Mouse (Mus musculus) MN1 (cell line): Measurements from ENCODE around the gene Arl15.

Experiments
- DNase-seq: peaks from one replicate; pipeline ENCODE4 v3.0.0-alpha.2; 2016; ENCODE audit warnings: low spot score

Gene Arl15

DNA sequence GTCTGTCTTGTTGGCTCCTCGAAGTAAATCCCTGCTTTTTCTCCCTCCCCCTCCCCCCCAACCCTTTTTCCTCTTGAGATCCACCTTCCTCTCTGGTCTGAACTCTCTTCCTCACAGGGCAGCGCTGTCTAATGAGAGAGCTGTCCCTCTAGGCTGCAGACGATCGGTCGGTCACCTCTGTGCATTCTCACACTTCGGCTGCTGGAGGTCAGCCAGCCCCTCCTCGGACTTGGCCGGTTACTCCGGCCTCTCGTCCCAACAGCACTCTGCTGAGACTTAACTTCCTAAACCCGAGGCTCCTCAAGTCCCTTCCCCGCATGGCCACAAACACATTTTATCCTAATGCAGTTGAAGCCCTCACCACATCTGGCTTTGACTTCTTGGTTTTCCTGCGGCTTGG lies 77.5 kb downstream of the Arl15 start:
- DNase-seq: no peak

DNA sequence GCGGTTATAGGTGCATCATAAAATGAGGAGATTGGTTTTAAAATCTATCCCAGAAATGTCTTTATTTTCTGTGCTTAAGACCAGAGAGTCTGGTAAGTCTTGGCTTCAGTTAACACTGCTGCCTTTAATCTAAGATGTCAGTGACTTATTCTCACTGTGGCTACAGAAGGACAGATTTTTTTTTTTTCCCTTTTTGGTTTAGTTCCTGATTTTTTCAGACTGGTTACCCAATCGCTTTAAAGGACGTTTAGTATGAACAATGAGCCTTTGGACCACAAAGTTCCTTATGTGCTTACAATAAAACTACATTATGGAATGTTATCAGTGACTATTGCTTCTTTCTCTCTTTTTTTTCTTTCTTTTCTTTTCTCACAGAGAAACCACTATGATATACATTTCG lies 81.4 kb downstream of the Arl15 start:
- DNase-seq: no peak

DNA sequence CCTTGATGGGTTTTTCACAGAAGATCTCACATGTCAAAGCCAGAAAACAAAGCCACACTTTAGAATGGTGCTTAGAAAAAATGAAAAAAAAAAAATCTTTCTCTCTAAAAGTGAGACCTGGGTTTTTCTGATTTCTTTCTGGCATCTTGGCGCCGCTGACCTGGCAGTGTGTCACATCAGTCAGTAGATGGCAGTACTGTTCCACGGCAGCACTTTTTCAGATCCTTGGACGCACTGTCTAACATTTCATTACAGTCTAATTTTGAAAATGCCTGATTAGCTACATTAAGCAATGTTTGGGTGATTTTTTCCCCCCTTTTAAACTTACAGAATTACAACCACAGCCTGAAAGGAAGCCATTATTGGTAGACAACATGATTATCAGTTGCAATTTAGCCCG lies 83.1 kb downstream of the Arl15 start:
- DNase-seq: peak; percentile 77

DNA sequence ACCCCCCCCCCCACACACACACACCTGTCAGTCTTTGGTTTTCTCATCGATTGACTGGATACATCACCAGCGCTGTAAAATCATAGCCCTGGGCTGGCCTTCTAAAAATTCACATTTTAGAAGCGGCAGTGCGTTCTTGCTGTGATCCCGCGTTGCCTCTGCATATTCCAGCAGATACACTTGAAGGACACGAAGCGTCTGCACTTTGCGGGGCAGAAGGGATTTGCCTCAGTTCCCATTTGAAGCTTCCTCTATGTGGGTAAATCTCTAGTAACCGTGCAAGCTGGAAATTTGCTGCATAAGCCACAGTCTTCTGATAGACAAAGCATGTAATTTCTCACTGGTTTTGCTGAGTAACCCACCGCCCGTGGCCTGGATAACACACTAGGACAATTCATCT lies 84.3 kb downstream of the Arl15 start:
- no peak for DNase-seq

DNA sequence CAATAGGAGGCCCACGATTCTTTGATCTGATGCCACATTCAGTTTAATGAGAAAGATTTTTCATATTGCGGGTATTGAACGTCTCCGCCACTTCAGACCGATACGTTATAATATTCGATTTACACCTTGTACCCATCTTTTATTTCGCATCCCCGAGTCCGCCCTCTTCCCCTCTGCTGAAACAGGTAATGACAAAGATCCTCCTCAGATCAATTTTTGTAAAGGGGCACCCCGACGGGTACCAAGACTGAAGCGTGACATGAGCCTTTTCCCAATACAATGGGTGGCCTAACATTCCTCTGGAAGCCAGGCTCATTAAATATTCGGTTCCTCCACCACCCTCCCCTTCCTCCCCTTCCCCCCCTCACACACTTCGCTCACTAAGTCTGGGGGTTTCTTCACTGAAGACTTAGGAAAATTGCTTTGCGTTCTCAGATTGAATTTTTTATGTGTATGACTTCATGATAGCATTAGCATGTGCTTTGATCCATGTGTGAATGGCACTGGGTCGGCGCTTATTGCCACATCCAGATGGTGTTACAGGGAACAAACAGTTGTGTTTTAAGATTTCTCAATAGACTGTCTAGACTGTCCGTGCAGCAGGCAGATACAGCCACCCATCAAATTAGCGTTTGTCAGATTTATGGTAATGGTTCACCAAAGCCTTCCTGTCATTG lies 85.5 kb downstream of the Arl15 start:
- no peak for DNase-seq

DNA sequence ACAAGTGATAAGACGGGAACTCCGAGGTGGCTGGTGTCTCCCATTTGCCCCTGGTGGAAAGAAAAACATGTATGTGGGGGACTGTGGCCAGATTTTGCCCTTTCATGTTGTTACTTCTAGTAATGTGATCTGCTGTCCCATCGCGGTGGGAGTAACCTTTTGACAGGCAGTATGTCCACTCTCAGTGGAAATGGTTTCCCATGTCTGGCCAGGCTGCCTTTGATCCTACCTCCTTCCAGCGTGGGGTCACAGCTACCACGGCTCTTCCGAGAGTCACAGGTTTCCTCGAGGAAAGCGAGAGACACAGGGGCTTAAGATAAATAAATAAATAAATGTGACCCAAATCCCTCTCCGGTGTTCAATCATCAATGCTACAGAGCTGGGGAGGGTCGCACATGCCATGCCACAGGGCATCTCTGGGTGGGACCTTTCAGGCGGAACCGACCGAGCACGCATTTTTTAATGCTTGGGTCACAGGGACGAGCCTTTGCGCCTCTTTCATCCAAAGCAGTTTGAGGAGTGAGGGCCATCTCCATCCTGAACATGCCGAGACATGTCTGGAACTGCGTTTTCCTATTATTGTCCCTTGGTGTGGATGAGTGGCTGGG lies 86.4 kb downstream of the Arl15 start:
- DNase-seq: no peak

DNA sequence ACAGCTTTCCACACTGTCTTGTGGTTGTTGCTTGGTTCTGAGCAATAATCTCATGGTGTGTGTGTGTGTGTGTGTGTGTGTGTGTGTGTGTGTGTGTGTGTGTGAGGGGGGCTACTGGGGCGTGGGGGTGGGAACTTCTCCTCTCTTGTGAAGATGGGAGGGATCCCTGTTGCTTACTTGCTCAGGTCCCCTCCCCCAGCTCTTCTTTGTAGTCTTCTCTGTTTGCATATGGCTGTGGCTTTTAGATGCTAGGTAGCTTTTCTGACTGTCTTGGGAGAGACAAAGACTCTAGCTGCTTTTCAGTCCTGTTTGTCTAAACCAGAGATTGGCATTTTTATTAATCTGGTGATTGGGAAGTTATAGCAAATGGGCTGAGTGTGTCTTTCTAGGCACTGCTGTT lies 88.7 kb downstream of the Arl15 start:
- no peak for DNase-seq

DNA sequence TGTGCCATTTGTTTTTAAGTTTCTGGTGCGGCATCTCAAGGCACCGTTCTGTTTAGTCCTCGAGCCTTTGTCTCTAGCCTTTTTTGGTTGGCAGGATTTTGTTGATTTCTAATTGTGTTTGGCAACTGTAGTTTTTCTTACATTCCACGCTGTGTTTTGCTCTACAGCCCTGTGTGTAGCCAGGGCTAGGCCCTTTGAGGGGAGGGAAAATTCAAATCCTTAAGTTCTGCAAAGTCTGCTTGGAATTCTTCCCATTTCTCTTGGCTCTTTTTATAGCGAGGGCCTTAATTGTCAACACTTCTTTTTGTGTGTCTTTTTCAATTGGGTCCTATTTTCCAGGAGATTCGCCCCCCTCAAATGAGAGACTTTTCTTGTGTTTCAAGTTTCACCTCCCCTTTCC lies 92.8 kb downstream of the Arl15 start:
- DNase-seq: no peak

DNA sequence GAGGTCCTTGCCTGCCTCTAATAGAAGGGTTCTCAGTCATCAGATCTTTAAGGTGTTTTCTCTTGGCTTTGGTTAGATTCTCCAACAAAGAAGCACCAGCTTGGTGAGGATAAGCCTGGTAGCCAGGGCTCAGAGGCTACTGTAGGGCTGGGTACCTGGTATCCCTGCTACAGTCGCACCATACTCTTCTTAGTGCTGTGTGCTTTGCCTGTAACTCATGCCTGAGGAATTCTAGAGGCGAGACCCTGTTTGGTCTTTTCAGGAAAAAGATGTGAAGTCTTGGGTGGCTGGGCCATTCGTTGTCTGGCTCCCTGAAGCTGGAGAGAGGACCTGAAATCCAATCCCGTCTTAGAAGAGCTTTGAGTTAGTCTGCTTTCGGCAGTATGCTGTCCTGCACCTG lies 93.8 kb downstream of the Arl15 start:
- DNase-seq: no peak

DNA sequence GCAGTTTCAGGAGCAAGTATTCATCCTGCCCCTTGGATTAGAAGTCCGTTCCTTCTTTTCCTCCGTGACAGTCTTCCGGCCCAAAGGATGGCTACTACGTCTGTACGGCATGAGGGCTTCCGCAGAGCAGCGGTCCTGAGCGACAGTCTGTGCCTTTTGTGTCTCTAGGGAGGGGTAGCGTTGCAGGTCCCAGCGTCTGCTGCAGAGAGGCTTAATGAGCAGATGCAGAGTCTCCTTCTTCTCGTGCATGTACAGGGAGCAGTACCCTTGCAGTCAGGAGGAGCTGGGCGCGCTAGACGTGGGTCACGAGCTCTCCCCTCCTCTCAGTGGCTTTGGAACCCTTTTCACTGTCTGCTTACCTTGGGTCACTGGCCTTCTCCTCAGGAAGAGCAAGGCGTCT lies 94.4 kb downstream of the Arl15 start:
- no peak for DNase-seq

DNA sequence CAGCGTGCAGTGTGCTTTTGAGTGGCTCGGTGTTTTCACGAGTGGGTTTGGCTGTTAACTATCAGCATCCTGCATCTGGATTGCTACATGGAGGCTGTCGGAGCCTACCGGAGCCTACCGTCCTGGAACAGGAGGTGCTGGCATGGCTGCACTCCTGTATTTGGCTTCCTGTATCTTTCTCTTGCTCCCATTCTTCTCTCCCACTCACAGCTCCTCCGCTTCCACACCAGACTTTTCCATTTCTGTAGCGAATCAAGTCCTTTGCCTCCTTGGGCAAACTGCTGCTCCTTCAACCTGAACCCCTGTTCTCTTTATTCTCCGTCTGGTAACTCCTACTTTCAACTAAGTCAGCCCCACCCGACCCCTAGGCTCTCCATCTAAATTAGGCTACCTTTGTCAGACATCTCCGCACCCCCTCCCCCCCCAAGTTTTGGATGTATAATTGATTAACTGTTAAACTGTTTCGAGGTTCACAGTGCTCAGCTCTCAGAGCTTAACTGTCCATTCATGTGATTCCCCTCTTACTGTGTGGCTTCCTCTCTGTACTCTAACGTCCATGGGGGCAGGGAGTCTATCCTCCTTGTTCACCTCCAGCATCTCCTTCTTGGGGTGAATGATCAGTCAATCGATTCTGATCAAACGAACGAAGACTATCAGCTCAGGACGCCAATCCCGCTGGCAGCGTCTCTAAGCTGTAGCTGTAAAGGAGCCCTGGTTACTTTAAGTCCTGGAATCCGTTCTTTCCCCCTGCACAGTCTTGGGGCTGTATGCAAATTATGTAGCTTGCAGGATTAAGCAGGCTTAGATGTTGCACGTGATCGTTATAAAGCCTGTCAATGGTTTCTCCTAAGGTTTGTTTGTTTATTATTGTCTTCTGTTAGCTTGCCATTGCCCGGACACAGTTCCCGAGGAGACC lies 95.1 kb downstream of the Arl15 start:
- no peak for DNase-seq

DNA sequence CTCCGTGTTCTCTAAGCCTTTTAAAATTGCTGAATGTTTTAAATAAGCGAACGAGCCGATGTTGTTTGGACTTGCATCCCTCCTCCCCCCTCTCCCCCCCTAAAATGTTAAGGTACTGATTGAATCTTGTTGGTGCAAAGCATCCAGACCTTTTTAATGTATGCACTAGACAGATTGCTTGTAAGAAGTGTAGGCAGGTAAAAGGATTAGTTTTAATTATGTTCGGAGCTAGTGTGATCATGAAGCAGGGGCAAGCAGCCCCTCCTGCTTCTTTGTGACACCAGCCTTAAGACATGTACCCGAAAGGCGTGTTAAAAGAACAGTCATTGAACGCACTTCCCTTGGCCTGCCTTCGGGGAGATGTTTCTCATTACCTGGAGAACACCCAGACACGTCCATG lies 102.4 kb downstream of the Arl15 start:
- DNase-seq: no peak

DNA sequence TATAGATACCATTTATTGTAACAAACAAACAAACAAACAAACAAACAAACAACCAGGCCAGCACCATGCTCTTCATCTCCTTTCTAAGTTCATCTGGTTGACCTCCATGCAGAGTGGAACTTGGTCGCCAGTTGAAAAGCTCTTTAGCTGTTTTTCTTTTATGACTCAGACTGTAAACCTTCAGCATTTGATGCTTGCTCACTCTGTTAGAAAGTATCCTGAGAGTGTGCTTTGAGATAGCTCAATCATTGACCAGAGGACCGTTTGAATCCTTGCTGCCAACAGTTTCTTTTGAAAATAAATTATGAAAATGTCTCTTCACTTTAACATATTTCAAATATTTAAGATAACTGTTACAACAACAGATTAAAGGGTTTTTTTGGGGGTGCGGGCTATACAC lies 103.2 kb downstream of the Arl15 start:
- DNase-seq: no peak

DNA sequence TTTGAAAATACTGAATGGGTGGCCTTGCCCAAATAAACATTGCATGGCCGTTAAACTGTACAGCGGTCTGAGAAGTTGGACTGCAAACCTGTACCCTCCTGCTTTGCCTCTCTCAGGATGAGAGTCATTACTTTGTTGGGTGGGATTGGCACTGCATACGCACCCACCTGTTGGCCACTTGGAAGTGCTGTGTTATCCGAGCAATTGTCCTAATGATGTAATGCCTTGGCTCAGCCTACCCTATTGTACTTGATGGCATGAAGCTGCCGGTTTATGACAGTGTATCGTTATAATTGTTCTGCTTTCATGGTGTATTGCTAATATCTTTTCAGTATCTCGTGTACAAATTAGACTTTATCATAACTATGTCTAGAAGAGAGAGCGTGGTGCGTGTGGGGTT lies 103.6 kb downstream of the Arl15 start:
- DNase-seq: no peak

DNA sequence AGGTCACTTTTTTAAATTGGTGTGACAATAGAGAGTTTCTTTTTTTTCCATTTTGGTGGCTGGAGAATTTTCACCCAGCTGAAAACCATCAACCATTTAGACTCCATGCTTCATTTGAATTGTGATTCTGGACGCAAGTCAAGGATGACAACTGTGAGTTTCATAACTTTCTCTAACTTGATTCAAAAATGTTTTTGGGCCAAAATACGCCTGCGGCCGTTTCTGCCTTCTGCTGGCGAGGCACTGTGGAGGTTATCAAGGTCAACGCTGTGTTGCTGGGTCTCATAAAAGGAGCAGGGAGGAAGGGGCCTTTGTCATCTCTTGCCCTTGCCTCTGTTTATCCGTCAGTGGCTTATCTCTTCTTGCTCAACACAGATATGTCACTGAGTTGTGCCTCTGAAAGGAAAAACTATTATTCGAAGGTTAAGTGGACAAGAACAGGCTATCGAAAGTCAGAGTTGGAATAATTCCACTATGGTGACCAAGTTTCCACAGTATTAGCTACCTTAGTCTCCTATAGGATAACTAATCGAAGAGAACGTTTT lies 106.8 kb downstream of the Arl15 start:
- no peak for DNase-seq

DNA sequence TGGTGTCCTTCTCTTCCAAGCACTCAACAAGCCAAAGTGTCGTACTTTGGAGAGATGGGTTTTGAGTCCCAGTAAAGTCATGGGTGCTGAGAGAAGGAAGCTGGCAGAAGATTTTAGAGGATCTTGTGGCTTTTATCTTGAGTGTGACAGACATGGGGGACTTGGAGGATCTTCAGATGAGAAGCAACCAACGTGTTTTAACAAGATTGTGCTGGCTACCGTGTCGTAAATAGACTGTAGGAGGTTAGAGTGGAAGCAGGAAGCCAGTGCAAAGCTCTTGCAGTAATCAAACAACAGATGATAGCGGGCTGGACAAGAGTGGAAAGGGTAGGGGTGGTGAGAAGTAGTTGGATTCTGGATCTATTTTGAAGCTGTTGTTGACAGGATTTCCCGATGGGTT lies 109.0 kb downstream of the Arl15 start:
- DNase-seq: no peak

DNA sequence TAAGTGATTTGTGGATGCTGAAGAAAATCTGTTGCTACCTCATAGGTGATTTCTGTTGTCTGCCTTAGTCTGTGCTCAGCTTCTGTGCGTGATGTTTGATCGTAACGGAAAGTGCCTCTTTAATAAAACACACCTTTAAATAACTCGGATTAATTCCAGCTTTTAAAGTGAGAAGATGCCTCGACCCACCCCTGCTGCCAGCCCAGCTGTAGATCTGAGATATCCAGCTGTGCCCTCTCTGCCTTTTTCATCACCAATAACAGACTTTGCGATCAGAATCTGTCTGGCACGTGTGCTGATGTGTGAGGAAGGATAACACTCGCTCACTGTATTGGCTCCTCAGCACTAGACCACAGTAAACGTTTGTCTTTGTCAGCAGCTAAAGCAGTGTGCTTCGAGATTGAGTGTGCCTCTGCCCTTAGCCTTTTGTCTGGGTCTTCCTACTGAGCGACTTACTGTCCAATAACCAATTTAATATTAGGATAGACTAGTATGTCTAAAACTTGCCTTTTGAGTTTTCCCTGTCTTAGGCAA lies 117.7 kb downstream of the Arl15 start:
- DNase-seq: no peak

DNA sequence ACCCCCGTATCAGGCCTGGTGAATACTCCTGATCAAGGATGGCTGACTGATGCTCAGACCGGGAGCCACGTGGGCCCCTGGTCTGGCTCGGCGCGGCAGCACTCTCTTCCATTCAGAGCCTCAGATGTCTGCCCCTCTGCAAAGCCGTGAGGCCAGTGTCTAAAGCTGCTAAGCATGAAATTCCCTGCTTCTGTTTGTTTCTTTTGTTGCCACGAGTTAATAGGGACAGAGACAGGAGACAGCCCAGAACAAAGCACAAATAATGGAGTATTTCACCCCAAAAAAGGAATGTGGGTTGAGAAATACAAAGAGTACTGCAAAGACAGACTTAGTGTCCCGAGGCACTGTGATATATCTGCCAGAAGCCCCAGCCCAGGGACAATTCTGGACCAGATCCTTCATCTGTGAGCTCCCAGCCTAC lies 120.3 kb downstream of the Arl15 start:
- DNase-seq: no peak

DNA sequence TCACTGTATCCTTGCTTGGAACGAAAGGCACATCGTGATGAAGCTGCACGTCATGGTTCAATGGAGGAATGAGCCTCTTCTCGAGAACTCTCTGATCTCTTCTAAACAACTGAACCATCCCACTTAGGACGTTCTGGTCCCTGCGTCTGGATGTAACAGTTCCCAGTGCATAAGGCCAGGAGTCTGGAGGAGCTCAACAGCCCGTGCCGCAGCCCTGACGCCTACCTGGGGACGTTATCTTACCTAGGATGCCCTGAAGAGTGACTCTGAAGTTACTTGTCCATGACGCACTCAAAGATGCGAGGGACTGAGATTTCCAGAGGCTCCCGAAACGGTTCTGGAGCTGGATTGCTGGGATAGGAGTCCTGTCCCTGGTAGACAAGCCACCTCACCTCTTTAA lies 121.4 kb downstream of the Arl15 start:
- no peak for DNase-seq

DNA sequence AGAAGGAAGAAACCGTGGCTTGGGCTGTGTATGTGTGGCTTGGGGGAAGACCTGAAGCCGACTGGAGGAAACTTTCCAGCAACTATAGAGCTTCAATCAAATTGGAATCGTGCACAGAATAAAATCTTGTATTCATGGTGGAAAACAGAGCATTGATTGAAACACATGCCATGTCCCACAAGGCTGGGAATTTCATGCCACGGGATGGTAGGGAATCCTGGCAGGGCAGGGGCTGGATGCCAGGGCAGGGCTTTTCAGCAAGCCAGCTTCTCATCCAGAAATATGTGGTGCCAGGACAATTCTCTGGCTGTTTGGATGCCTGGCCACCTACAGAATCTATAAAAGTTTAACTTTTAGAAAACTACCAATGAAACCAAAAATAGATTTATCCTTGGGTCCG lies 122.5 kb downstream of the Arl15 start:
- no peak for DNase-seq

DNA sequence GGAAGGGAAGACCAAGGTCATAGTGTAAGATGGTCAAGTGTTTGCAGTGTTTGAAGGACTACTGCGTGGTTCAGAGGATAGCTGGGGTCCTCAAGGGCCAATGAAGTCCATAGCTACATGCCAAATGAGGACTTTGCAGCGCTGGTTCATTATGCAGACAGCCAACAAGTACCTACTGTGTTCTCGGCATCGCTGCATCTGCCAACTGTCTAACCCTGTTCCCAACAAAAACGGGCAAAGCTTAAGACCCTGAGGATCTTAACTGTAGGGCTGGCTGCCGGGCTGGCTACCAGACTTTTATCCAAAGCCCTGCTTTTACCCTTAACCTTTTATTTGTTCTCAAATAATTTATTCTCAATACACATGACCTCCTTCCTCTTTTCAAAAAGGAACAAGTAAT lies 123.1 kb downstream of the Arl15 start:
- no peak for DNase-seq

DNA sequence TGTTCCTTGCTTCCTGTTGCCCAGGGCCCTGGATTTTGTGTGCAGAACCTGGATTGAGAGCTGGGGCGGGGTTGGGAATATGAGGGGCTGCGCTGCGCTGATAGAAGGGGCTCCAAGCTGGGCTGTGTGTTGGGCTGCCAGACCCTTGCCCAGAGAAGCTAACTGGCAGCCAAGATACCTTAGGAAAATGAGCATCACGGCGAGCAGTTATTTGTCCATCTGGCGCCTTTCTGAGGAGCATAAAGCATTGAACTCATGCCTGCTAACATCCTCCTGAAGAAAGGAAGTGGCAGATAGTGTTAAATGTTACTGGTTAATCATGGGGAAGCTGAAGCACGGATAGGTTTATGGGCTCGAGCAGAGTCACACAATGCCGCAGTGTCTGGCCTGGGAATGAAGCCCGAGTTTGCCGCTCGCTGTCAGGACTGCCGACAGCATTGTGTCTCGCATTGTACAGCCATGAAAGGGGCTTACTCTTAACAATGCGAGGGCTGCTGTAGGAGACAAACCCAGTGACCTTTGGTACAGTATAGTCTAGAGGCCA lies 123.6 kb downstream of the Arl15 start:
- DNase-seq: no peak
